Mouse (Mus musculus): ENCODE data around the gene Tmbim7. TPM values are rescaled to one million over a fixed set of nuclear protein-coding genes. Genes with fewer than 3 reads are reported as not detected.
A peak's percentile ranks its signal among the peaks of the same experiment; 100 is the strongest.
"Not testable (repeated sequence)": the region's sequence is repeated elsewhere in the genome, so short reads cannot be mapped to it uniquely, and the experiment has no call there.

Tmbim7 gene
- polyA plus RNA-seq, 1 experiment: not detected

DNA sequence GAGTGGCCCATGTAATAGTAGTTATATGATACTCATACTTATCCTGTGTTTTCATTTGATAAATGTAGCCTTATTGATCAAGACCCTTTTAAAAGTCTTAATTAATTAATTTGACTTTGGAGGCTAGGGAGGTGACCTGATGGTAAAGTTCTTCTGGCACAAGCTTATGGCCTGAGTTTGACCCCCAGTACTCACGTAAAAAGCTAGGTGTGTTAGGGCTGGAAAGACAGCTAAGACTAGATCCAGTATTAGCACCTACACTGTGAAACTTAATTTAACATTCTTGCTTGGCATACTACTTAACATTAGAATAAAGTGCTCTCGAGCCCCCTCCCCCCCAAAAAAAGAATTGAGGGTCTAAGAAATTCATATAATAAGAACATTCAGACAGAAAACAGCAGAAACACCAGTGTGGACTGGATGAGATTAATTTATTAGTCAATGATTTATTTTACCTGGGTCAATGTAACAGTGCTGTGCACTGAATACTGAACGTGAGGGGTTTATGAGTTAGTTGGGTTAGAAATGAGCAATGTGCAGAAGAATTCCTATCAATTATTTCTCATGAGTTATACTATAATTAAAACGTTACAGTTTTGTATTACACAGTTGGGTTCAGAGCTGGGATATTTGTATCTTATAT, 2.7 kb upstream of the Tmbim7 start:
- Histone ChIP-seq H3K4me1 (ENCODE audit: control insufficient read depth, insufficient read depth, insufficient read length, low read length) (no peaks in the 10 kb centered on the region), H3K4me3 (ENCODE audit: insufficient read depth, low read depth, low read length) (peak overlapping the region; percentile 20; the same call in 1 of the 2 replicates), H3K27ac (replicated peaks; ENCODE audit: low read depth, low read length) (no peak overlapping the region; the same call in 1 of the 2 replicates)

- Histone ChIP-seq H3K4me3 (ENCODE audit: insufficient read depth, low read depth, low read length) (no peak overlapping the region), H3K4me1 (ENCODE audit: control insufficient read depth, insufficient read depth, insufficient read length, low read length) (no peaks in the 10 kb centered on the region), H3K27ac (replicated peaks; ENCODE audit: low read depth, low read length) (no peak overlapping the region)
Observed at GRCm38 (mm10) chr5:3648849-3649210, 2.2 kb upstream of the Tmbim7 start.

GRCm38 (mm10) chr5:3651621-3652020, 640 bp downstream of the Tmbim7 start:
- no peak overlapping the region for H3K27ac ChIP-seq (replicated peaks; ENCODE audit: low read depth, low read length)
- no peaks in the 10 kb centered on the region for H3K4me1 ChIP-seq (ENCODE audit: control insufficient read depth, insufficient read depth, insufficient read length, low read length)
- no peak overlapping the region for H3K4me3 ChIP-seq (ENCODE audit: insufficient read depth, low read depth, low read length)

GRCm38 (mm10) chr5:3652903-3653575, 2.1 kb downstream of the Tmbim7 start:
- not testable (repeated sequence) for H3K4me3 ChIP-seq (ENCODE audit: insufficient read depth, low read depth, low read length); H3K4me1 ChIP-seq (ENCODE audit: control insufficient read depth, insufficient read depth, insufficient read length, low read length); H3K27ac ChIP-seq (replicated peaks; ENCODE audit: low read depth, low read length)

GRCm38 (mm10) chr5:3653801-3654200, 2.8 kb downstream of the Tmbim7 start:
- no peak overlapping the region for H3K4me3 ChIP-seq (ENCODE audit: insufficient read depth, low read depth, low read length)
- no peak overlapping the region for H3K27ac ChIP-seq (replicated peaks; ENCODE audit: low read depth, low read length)
- no peaks in the 10 kb centered on the region for H3K4me1 ChIP-seq (ENCODE audit: control insufficient read depth, insufficient read depth, insufficient read length, low read length)

DNA sequence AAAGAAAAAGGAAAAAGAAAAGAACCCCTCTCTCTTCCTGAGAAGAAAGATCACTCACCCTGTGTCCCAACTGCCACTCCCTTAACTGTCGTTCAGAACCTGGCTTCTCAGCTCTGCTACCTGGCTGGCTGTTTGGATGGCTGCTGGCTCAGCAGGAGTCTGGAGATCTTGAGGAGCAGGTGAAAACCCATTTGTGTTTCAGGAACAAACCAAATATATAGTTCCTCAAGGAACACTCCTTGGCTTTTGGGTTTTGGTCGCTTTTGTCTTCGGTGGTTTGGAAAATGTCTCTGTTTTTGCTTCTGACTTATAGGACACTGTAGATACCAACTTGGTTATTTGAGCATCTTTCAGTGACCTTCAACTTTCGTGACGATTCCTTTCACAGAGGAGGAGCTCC, 6.1 kb downstream of the Tmbim7 start, which contains the start of gene Gatad1:
Gatad1 (minus strand) TSS at position 101 of the 400 bp plus-strand sequence.
- Histone ChIP-seq H3K4me1 (ENCODE audit: control insufficient read depth, insufficient read depth, insufficient read length, low read length) (no peaks in the 10 kb centered on the region), H3K4me3 (ENCODE audit: insufficient read depth, low read depth, low read length) (no peak within 1 kb of the TSS), H3K27ac (replicated peaks; ENCODE audit: low read depth, low read length) (no peak within 1 kb of the TSS)

DNA sequence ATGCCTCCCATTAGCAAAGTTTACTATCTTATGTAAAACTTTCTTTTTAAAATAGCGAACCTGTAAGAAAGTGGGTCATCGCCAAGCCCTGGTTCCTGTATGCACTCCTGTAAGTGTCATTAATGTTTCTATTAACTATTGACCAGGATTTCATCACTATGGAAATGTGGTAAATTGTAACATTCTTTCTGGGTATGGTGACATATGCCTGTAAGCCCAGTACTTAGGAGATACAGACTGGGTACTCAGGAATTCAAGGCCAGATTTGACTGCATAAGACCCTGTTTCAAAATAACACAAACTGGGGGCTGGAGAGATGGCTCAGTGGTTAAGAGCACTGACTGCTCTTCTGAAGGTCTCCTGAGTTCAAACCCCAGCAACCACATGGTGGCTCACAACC, 14.2 kb downstream of the Tmbim7 start:
- Histone ChIP-seq H3K27ac (replicated peaks; ENCODE audit: low read depth, low read length) (no peak overlapping the region), H3K4me3 (ENCODE audit: insufficient read depth, low read depth, low read length) (no peak overlapping the region), H3K4me1 (ENCODE audit: control insufficient read depth, insufficient read depth, insufficient read length, low read length) (no peaks in the 10 kb centered on the region)

DNA sequence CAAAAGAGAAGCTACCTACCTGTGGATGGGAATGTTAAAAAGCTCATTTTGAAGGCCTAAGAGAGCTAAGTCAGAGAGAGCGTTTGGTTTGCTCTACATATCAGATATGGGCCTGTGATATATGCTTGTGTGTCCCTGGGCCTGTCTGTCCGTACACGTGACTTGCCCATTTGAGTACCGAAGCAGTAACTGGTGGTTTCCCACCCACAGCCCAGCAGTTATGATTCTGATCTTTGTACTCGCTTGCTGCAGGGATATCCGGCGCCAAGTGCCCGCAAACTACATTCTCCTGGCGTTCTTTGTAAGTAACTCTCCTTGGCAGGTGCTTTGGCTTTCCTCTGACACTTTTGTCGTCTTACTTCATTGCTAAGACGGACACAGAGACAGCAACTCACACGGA, 15.6 kb downstream of the Tmbim7 start:
- H3K4me1 ChIP-seq (ENCODE audit: control insufficient read depth, insufficient read depth, insufficient read length, low read length): no peaks in the 10 kb centered on the region
- H3K4me3 ChIP-seq (ENCODE audit: insufficient read depth, low read depth, low read length): no peak overlapping the region
- no peak overlapping the region for H3K27ac ChIP-seq (replicated peaks; ENCODE audit: low read depth, low read length)

DNA sequence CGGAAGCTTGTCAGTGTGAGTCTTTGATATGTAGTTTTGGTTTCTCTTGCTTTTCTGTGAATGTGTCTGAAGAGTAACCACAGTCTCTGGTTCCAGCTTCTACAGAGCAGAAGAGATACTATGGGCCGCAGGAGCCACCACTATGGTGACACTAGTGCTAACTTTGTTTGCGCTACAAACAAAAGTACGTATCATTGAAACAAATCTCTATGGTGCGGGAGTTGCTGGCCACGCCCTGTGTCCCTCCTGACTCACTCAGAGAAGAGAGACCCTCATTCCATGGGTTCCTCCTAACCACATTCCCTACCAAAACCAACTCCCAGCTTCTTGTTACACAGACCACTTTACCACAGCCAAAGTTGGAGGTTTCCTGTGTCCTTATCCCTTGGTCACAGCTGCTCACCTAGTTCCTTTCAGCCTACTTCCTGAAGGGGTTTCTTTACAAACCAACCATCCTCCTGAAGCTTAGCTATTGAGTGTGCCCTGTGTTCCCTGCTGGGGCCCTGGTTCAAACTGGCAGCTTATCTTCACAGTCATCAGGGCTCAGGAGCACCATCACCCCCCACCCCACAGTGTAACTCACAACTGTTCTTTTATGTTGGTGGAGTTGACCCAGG, 19.1 kb downstream of the Tmbim7 start:
- Histone ChIP-seq H3K4me1 (ENCODE audit: control insufficient read depth, insufficient read depth, insufficient read length, low read length) (no peaks in the 10 kb centered on the region), H3K27ac (replicated peaks; ENCODE audit: low read depth, low read length) (no peak overlapping the region), H3K4me3 (ENCODE audit: insufficient read depth, low read depth, low read length) (no peak overlapping the region)

- Histone ChIP-seq H3K4me3 (ENCODE audit: insufficient read depth, low read depth, low read length) (no peak overlapping the region), H3K27ac (replicated peaks; ENCODE audit: low read depth, low read length) (no peak overlapping the region), H3K4me1 (ENCODE audit: control insufficient read depth, insufficient read depth, insufficient read length, low read length) (no peaks in the 10 kb centered on the region)
Observed at GRCm38 (mm10) chr5:3688298-3688697, 37.3 kb downstream of the Tmbim7 start.

GRCm38 (mm10) chr5:3691283-3691682, 40.3 kb downstream of the Tmbim7 start:
- no peak overlapping the region for H3K27ac ChIP-seq (replicated peaks; ENCODE audit: low read depth, low read length)
- no peak overlapping the region for H3K4me3 ChIP-seq (ENCODE audit: insufficient read depth, low read depth, low read length)
- H3K4me1 ChIP-seq (ENCODE audit: control insufficient read depth, insufficient read depth, insufficient read length, low read length): no peaks in the 10 kb centered on the region

DNA sequence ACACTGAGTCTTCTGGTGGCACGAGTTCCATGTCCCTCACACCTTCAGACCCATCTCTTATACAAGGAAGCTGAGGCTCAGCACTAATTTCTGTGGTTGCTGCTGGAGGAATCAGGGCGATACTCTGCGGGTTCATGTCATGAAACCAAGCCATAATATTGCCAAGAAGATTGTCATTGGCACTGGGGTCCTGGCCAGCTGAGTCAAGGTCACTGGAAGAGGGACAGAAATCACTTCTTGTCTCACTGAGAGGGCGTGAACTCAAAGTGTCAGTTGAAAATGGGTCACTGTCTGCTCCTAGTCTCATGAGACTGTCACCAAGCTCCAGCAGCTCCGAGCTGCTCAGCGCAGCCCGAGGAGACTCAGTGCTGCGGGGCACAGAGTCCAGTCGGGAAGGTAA, 42.0 kb downstream of the Tmbim7 start:
- Histone ChIP-seq H3K4me1 (ENCODE audit: control insufficient read depth, insufficient read depth, insufficient read length, low read length) (no peaks in the 10 kb centered on the region), H3K27ac (replicated peaks; ENCODE audit: low read depth, low read length) (no peak overlapping the region), H3K4me3 (ENCODE audit: insufficient read depth, low read depth, low read length) (no peak overlapping the region)

GRCm38 (mm10) chr5:3695191-3695590, 44.2 kb downstream of the Tmbim7 start:
- Histone ChIP-seq H3K4me1 (ENCODE audit: control insufficient read depth, insufficient read depth, insufficient read length, low read length) (no peaks in the 10 kb centered on the region), H3K27ac (replicated peaks; ENCODE audit: low read depth, low read length) (no peak overlapping the region), H3K4me3 (ENCODE audit: insufficient read depth, low read depth, low read length) (no peak overlapping the region)

- Histone ChIP-seq H3K27ac (replicated peaks; ENCODE audit: low read depth, low read length) (no peak overlapping the region), H3K4me1 (ENCODE audit: control insufficient read depth, insufficient read depth, insufficient read length, low read length) (no peaks in the 10 kb centered on the region), H3K4me3 (ENCODE audit: insufficient read depth, low read depth, low read length) (no peak overlapping the region)
Observed at GRCm38 (mm10) chr5:3696031-3696430, 45.0 kb downstream of the Tmbim7 start.

DNA sequence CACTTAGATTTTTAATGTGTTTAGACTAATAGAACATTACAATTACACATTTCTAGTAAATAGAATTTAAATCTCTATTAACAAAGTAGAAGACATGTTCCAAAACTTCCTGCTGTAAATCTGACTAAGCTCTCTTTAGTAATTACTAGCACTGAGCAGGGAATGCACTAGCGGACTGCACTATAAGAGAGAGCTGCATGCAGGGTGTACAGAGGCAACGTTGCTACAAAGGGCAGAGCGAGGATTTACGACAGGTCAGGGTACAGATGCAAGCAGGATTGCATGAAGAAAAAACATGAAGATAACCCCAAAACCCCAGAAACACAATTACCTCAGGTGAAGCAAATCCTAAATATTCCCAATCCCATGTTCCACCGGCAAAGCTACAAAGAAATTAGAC, 49.0 kb downstream of the Tmbim7 start:
- Histone ChIP-seq H3K4me3 (ENCODE audit: insufficient read depth, low read depth, low read length) (no peak overlapping the region), H3K4me1 (ENCODE audit: control insufficient read depth, insufficient read depth, insufficient read length, low read length) (no peaks in the 10 kb centered on the region), H3K27ac (replicated peaks; ENCODE audit: low read depth, low read length) (no peak overlapping the region)

DNA sequence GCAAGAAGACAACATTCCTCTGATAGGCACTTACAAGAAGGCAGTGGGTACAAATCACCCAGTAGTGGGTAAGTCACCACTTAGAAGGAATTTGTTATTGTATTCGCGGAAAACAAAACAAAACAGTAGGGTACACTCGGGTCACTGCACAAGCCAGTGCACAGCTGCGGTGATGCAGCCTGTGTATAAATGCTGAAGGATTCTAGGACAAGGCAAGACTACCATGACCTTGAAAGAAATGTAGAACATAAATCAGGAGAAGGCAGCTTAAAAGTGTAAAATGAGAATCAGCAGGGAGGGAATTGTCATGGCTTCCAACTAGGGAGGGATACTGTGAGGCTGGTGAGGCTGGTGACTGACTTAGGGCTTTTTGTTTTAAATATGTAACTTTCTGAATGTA, 51.2 kb downstream of the Tmbim7 start:
- H3K27ac ChIP-seq (replicated peaks; ENCODE audit: low read depth, low read length): no peak overlapping the region
- H3K4me3 ChIP-seq (ENCODE audit: insufficient read depth, low read depth, low read length): no peak overlapping the region
- no peaks in the 10 kb centered on the region for H3K4me1 ChIP-seq (ENCODE audit: control insufficient read depth, insufficient read depth, insufficient read length, low read length)

All from brown adipose tissue, adult 24 weeks (tissue).